Comparison of ENCODE assay signal across 8 mouse cellular contexts in the genomic region with DNA sequence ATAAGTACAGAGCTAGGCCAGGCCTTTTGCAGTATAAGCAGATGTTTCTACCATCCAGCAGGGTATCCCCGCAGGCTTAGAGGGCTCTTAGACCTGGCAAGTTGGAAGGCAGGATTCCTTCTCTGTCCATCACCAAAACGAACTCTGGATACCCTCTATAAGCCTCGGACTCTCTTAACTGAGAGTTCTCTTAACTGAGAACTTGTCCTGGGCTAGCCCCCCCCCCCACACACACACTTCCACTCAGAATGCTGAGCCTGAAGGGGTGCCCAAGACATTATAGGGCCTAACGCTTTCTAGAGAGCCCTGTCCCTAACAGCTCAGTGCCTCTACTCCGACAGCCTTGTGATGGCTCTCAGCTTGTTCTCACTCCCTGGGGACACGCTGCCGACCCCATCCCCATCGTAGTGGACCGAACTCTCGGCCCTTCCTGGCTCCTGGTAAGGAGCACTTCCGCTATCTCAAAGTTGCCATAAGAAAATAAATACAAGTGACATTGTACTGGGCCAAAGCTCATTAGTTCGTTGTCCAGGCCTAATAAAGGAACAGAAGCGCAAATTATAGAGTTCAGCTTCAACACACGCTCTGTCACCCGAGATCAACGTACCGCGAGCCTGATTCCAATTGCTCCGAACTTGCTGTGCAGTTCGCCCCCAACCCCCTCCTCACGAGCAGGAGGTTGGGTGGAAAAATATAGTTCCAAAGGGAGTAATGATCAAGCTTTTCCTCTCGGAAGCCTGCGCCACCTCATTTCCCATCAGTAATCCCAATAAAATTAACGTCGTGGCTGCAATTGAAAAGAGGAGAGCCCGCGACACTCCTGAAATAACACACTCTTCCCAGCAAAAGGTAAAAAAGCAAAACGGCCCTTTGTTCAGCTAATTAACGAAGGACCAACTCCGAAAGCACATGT. TPM values are rescaled to one million over a fixed set of nuclear protein-coding genes. Genes with fewer than 3 reads are reported as not detected.
DNase-seq lines count a peak whose midpoint lies in the region; ATAC-seq and TF ChIP-seq lines count a peak whose summit lies in the region.

No protein-coding gene starts in this region.

- intact Hi-C loops in heart, postnatal 10 days (cut with DNase I): loop anchor here (5.0 kb wide), 3 partner anchors 884 to 1799 kb away; no protein-coding TSS in a partner anchor
- intact Hi-C loops in left cerebral cortex, postnatal 14 days (cut with DNase I): loop anchor here (5.0 kb wide), 2 partner anchors 1064 to 1519 kb away; no protein-coding TSS in a partner anchor

- peak overlapping the region; percentile 74 for H3K4me3 ChIP-seq in heart, embryonic 10.5 days
- H3K4me3 ChIP-seq in embryonic facial prominence, embryonic 14.5 days (ENCODE audit: low read depth, low read length): peak overlapping the region; percentile 17
- H3K4me3 ChIP-seq in midbrain, postnatal 0 days (ENCODE audit: low read depth, low read length): no peak overlapping the region

- H3K9ac ChIP-seq in embryonic facial prominence, embryonic 14.5 days (ENCODE audit: low read depth, low read length): peak overlapping the region; percentile 87
- peak overlapping the region; percentile 42; the same call in 1 of the 2 replicates for H3K9ac ChIP-seq in midbrain, postnatal 0 days (replicated peaks; ENCODE audit: low read length, poor library complexity, severe bottlenecking)

- no peaks in the 10 kb centered on the region for H3K36me3 ChIP-seq in heart, embryonic 10.5 days
- 0 out of 2 replicates have a peak, but pooled peaks cover 3% of the 10 kb centered on the region for H3K36me3 ChIP-seq in embryonic facial prominence, embryonic 14.5 days (ENCODE audit: control insufficient read depth, insufficient read depth, low read length)
- no peaks in the 10 kb centered on the region for H3K36me3 ChIP-seq in midbrain, postnatal 0 days (ENCODE audit: insufficient read depth, low read length)

- H3K27ac ChIP-seq in heart, embryonic 10.5 days: peak overlapping the region; percentile 79; the same call in 1 of the 2 replicates
- peak overlapping the region; percentile 52 for H3K27ac ChIP-seq in embryonic facial prominence, embryonic 14.5 days (replicated peaks; ENCODE audit: low read depth, low read length)
- H3K27ac ChIP-seq in midbrain, postnatal 0 days (ENCODE audit: low read depth, low read length): peak overlapping the region; percentile 68

- peak; percentile 74 for DNase-seq in heart, embryonic 10.5 days (ENCODE audit: low spot score)
- DNase-seq in heart, postnatal 10 days: no peak
- no peak for DNase-seq in embryonic facial prominence, embryonic 14.5 days (ENCODE audit: low spot score)
- DNase-seq in kidney, adult 9 months: peak; percentile 38
- DNase-seq in midbrain, postnatal 0 days (ENCODE audit: low spot score): no peak
- no peak for DNase-seq in adrenal gland, adult 8-10 months
- no peak for DNase-seq in layer of hippocampus, adult 9-10 months (ENCODE audit: low spot score)
- DNase-seq in left cerebral cortex, postnatal 14 days (ENCODE audit: low spot score in 2 of 2): no peak

- H3K27me3 ChIP-seq in heart, embryonic 10.5 days (ENCODE audit: insufficient read depth, poor library complexity, severe bottlenecking): peaks cover 67% of the 10 kb centered on the region
- peaks cover 58% of the 10 kb centered on the region for H3K27me3 ChIP-seq in embryonic facial prominence, embryonic 14.5 days (replicated peaks; ENCODE audit: control insufficient read depth, insufficient read depth, low read length)
- peaks cover 47% of the 10 kb centered on the region for H3K27me3 ChIP-seq in midbrain, postnatal 0 days (ENCODE audit: insufficient read depth, low read length)

- no peak for TF ChIP-seq CTCF in midbrain, postnatal 0 days (IDR thresholded peaks at IDR 0.05)

- no peak for ATAC-seq in embryonic facial prominence, embryonic 14.5 days (ENCODE audit: low read depth)
- no peak for ATAC-seq in midbrain, postnatal 0 days (ENCODE audit: low FRiP score)

- WGBS in heart, embryonic 10.5 days: 7% methylated on average over 30 of the region's 30 CpGs
- 25% methylated on average over 30 of the region's 30 CpGs for WGBS in embryonic facial prominence, embryonic 14.5 days
- WGBS in midbrain, postnatal 0 days: 15% methylated on average over 30 of the region's 30 CpGs

- no peaks in the 10 kb centered on the region for H3K9me3 ChIP-seq in heart, embryonic 10.5 days
- H3K9me3 ChIP-seq in embryonic facial prominence, embryonic 14.5 days (ENCODE audit: control insufficient read depth, low read length): no peaks in the 10 kb centered on the region
- H3K9me3 ChIP-seq in midbrain, postnatal 0 days (ENCODE audit: low read length): no peaks in the 10 kb centered on the region

- H3K4me2 ChIP-seq in embryonic facial prominence, embryonic 14.5 days (ENCODE audit: low read depth, low read length): peak overlapping the region; percentile 80
- peak overlapping the region; percentile 65 for H3K4me2 ChIP-seq in midbrain, postnatal 0 days (ENCODE audit: low read depth, low read length, poor library complexity, severe bottlenecking)

- H3K4me1 ChIP-seq in heart, embryonic 10.5 days: peaks cover 44% of the 10 kb centered on the region
- H3K4me1 ChIP-seq in embryonic facial prominence, embryonic 14.5 days (ENCODE audit: control insufficient read depth, insufficient read depth, low read length): peaks cover 34% of the 10 kb centered on the region
- no peaks in the 10 kb centered on the region for H3K4me1 ChIP-seq in midbrain, postnatal 0 days (ENCODE audit: insufficient read depth, low read length)

RNA-seq across cellular contexts. Expression of gene Nr2f2, which starts 18.2 kb away (rescaled TPM):
- polyA plus RNA-seq in heart, embryonic 10.5 days (2016; fragmentation: Nextera tagmentation; extraction: Ambion mirVana): 16.2 and 48.0 TPM in 2 replicates
- 10 to 100 TPM; 25.2 to 30.0 TPM for total RNA-seq in heart, postnatal 10 days (2021)
- polyA plus RNA-seq in embryonic facial prominence, embryonic 14.5 days (2014; fragmentation: Nextera tagmentation; extraction: Ambion mirVana): 51.4 and 55.5 TPM in 2 replicates
- total RNA-seq in midbrain, postnatal 0 days (2014; rRNA removed): 38.9 and 43.2 TPM in 2 replicates
- polyA plus RNA-seq in midbrain, postnatal 0 days (2015; fragmentation: Nextera tagmentation; extraction: Ambion mirVana): 65.4 and 81.6 TPM in 2 replicates
- 100 to 1,000 TPM; 108 to 141 (median 120) TPM for total RNA-seq in adrenal gland, adult 8-10 months (2022)
- total RNA-seq in left cerebral cortex, postnatal 14 days (2021): 10 to 100 TPM; 36.7 to 46.6 TPM

Comparison
In these comparisons a context has a peak if more than half of its experiments do, and no peak if none do; other contexts are left out.
1. DNase-seq: peak in heart, embryonic 10.5 days (single experiment) and kidney, adult 9 months (single experiment); none in heart, postnatal 10 days (0 of 2), embryonic facial prominence, embryonic 14.5 days (single experiment), midbrain, postnatal 0 days (single experiment), adrenal gland, adult 8-10 months (single experiment), layer of hippocampus, adult 9-10 months (single experiment) and left cerebral cortex, postnatal 14 days (0 of 2).
2. Peak in every context shown above with its lines, with median percentiles within 50 percentile points of each other: H3K27ac ChIP-seq.